Mouse (Mus musculus): Measurements from ENCODE around the gene Acsl6. TPM values are rescaled to one million over a fixed set of nuclear protein-coding genes. Genes with fewer than 3 reads are reported as not detected.
A peak's percentile ranks its signal among the peaks of the same experiment; 100 is the strongest.

The Acsl6 gene
- total RNA-seq, 2 experiments from 2014 or later, result 0.27 to 0.45 TPM

DNA sequence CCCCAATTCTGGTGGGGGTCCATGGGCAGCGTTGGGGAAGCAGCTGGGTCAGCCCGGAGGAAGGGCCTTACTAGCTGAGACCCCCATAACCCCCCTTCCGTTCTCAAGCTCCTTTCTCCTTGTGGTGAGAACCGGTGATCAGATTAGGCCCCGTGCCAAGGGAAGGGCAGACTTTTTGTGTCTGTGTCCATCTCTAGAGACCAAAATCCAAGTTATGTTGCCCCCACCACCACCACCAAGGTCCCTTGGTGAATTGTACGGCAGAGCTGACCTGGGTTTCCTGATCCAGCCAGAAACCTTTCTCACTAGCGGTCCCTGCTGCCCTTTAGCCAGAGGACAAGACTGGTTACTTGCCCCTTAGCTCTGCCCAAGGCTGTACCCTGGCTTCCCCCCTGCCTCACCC, 874 bp downstream of the Acsl6 start:
- intact Hi-C loops (cut with DNase I), result no loop called here
- DNase-seq, result no peak

DNA sequence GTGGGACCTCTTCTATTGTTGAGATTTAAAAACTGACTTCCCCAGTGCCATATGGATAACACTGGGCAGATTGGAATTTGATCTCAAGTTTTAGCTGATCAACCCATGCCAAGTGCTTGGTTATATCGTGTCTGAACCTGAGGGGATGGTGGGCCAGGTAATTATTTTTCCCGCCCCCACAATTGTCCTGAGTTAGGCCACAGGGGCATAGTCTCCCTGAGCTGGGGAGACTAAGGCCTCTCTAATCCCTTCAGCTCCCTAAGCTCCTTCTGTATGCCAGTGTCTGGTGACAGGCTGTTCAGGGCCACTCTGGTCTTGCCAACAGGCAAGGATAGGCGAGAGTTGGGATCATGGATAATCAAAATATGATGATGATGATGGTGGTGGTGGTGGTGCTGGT, 1.7 kb downstream of the Acsl6 start:
- intact Hi-C loops (cut with DNase I), result loop anchor here (5.0 kb wide), 1 partner anchor 172 kb away; no protein-coding TSS in a partner anchor
- no peak for DNase-seq

- intact Hi-C loops (cut with DNase I), result loop anchor here (1.0 to 5.0 kb wide), 4 partner anchors 47 to 228 kb away; no protein-coding TSS in a partner anchor
- peak; percentile 60 to 74 for DNase-seq
Measured at GRCm38 (mm10) chr11:54307139-54307816, 3.7 kb downstream of the Acsl6 start.

GRCm38 (mm10) chr11:54310588-54310987, 7.0 kb downstream of the Acsl6 start:
- no peak for DNase-seq
- intact Hi-C loops (cut with DNase I), result no loop called here

- DNase-seq, result peak; percentile 27 to 30
- intact Hi-C loops (cut with DNase I), result no loop called here
Measured at GRCm38 (mm10) chr11:54312021-54312420, 8.4 kb downstream of the Acsl6 start.

- no peak for DNase-seq
- intact Hi-C loops (cut with DNase I), result no loop called here
Measured at GRCm38 (mm10) chr11:54312603-54313002, 9.0 kb downstream of the Acsl6 start.

DNA sequence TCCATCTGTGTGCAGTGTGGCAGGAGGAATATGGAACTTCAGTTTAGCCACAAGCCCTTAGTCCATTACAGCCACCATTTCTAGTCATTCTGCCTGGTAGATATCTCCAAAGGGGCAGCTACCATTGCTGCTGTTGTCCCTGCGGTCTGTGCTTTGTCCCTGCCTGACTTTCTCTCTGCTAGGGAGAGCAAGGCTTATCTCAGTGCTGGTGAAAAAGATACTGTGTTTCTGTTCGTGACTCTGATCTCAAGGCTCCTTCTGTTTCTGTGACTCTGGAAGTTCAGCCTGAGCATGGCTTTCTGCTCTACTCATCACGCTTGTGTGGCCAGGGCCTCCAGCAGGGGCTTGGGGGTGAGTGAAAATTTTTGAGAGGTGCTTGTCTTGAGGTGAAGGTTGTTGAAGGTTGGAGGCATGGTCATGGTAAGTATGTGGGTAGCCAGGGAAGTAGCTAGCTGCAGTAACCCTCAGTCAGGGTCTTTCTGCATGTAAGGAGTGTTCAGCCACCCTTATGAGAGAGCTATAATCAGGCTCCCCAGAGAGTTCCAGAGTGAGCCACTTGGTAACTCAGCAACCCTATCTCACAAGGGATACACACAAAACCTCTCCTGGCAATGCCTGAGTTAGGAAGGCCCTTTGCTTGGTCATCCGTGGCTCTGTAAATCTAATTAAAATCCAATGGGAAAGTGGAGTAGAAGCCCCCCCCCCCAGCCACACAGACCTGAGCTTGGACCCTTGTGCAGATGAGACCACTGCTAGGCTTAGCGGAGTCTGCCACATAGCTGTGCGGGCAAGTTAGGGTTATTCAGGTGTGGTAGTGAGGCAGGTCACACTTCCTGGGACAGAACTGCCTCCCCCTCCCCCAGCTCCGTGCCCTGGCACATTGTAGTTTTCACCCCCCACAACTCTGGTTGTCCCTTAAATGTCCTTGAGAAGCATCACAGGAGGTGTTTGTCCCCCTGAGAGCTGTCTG, 10.1 kb downstream of the Acsl6 start:
- DNase-seq, result peak in 1 of 2 experiments; percentile 11

DNA sequence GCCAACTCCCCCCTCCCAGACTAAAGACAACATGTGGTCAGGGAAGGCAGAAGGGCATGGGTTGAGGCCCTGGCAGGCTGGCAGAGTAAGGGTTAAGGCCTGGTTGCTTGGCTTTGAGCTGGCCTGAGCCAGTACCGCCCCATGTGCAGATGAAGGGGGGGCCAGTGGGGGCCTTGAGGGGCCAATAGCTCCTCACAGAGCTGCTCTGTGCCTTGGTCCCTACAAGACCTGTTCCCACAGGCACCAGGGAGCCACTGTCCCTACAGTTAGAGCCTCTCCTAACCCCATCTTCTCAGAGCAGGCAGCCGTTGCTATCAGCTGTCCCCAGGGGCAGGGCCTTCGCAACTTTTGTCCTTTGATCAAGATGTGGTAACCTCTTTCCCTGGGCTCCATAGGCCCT, 11.1 kb downstream of the Acsl6 start:
- intact Hi-C loops (cut with DNase I), result no loop called here

More for the DNA sequence above, 10.1 kb downstream of the Acsl6 start:
- intact Hi-C loops (cut with DNase I), result no loop called here

DNA sequence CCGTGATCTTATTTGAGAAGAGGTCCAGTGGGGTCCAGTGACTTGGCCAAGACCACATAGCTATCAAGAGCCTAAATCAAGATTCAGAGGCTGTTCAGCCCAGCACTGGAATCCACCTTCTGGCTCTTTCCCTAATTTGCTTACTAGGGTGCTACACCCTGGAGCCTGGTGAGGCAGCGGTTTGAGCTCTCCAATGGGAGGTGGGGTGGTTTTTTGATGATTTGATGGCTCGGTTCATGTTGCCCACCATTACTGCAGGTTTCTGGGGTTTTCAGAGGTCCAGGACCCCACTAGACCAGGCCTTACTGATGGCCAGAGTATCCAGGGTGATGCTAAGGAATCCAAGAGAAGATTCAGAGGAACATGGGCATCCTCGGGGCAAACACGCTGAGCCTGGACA, 11.7 kb downstream of the Acsl6 start:
- DNase-seq, result no peak
- intact Hi-C loops (cut with DNase I), result no loop called here

More for the DNA sequence above, 11.1 kb downstream of the Acsl6 start:
- no peak for DNase-seq

GRCm38 (mm10) chr11:54317361-54317760, 13.8 kb downstream of the Acsl6 start:
- DNase-seq, result no peak
- intact Hi-C loops (cut with DNase I), result no loop called here

GRCm38 (mm10) chr11:54317795-54318194, 14.2 kb downstream of the Acsl6 start:
- intact Hi-C loops (cut with DNase I), result no loop called here
- DNase-seq, result no peak

DNA sequence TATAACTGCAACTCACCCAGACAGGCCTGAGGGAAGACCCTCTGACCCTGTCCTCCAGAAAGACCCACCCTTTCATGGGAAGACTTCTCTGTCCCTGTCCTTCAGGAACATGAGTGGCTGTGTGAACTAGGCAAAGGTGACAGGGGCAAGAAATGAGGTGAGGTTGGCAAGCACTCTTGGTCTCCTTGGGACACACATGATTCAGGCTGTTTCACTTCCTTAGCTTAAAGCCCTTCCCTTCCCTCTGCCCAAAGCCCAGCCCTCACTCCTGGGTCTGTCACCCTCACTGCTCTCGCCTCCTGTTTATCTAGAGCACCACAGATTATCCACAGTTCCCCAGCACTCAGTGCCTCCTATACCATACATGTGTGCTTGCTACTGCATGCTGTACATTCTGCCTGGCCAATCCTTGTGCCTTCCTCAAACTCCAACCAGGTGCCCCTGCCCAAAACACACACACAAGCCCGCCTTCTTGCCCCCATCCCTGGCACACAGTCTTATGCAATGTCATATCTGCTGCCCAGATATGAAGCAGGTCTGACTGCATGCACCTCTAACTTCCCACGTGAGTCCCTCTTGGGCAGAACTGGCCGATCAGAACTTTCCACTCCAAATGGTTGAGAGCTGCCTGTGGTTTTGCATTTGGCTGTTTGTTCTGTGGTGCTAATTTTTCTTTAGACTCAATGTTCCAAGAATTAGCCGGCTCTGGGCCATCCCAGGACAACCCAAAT, 18.4 kb downstream of the Acsl6 start:
- intact Hi-C loops (cut with DNase I), result no loop called here
- no peak for DNase-seq

GRCm38 (mm10) chr11:54331463-54332183, 28.0 kb downstream of the Acsl6 start:
- DNase-seq, result no peak
- intact Hi-C loops (cut with DNase I), result no loop called here

GRCm38 (mm10) chr11:54336165-54336707, 32.6 kb downstream of the Acsl6 start:
- intact Hi-C loops (cut with DNase I), result no loop called here
- no peak for DNase-seq

GRCm38 (mm10) chr11:54343703-54344102, 40.1 kb downstream of the Acsl6 start:
- intact Hi-C loops (cut with DNase I), result no loop called here
- DNase-seq, result peak; percentile 41 to 63

DNA sequence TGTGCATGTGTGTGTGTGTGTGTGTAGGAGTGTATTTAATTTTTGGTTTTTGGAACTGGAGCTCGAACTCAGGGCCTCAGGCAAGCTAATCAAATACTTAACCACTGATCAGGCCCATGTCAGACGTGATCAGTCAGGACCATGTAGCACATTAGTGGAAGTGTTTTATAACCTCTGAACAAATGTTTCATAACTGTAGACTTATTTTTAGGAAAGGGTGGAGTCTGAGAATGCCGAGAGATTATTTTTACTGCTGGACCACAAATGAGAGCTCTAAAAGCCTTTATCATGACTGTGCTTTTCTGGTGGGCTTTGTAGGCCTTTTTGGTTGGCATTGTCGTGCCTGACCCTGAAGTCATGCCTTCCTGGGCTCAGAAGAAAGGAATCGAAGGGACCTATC, 48.1 kb downstream of the Acsl6 start:
- intact Hi-C loops (cut with DNase I), result loop anchor here (5.0 kb wide), 1 partner anchor 186 kb away; no protein-coding TSS in a partner anchor
- DNase-seq, result no peak

DNA sequence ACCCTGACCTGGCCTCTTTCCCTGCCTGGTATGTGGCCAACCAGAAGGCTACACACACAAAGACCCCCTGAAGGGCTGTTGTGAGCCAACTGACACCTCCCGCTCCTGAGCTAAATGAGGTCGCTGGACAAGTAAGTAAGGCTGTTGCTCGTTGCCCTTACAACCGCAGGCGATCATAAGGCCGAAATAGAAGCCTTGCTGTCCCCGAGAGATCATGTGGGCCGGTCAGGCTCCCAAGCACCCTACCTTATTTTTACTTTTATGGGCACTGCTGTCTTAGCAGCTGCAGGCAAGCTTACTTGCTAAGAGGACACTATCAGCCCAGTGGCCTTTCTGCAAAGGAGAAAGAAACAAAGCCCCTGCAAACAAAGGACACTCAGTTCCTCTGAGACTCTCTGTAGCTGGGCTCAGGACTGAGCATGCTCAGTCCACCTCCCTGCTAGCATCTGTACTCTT, 49.6 kb downstream of the Acsl6 start:
- peak in 1 of 2 experiments; percentile 6 for DNase-seq
- intact Hi-C loops (cut with DNase I), result loop anchor here (5.0 kb wide), 1 partner anchor 184 kb away; no protein-coding TSS in a partner anchor

DNA sequence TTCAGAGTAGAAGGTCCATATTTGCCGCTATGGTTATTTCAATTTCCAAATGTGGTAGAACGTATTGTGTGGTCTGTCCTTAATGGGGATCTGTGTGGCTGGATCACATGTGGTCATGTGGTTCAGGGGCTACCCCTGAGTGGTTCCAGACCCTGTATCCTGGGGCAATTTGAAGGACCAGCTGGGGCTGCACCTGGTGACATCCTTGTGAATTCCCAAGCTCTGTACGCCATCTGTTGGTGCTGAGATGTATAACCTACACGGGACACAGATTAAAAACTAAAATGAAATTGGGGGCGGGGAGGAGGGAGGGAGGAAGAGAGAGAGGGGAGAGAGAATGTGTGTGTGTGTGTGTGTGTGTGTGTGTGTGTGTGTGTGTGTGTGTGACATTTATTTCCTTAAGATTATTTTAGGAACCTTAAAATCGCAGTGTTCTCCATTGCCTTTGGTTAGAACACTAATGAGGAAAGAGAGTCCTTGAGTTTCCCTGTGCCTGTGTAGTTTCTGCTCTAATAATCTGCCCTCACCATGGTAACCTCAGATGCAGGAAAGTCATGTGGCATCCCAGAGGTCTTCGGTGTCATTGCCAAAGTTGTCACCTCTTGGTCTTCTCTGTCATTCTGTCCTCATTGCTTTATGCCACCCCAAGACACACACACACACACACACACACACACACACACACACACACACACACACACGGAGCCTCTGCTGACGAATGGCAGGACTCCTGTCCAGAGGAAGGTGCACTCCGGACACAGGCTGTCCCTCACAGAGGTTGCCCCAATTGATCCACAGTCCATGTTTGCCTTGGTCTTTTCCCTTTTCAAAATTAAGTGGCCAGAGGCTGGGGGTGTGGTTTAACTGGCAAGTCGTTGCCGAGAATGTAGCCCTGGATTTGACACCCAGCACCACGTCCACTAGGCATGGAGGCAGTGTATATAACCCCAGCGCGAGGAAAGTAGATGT, 51.3 kb downstream of the Acsl6 start:
- DNase-seq, result peak; percentile 30 to 52
- intact Hi-C loops (cut with DNase I), result loop anchor here (1.0 to 5.0 kb wide), 3 partner anchors 48 to 182 kb away; no protein-coding TSS in a partner anchor
